In genomic region chr7:79314517-79314916, GRCm38 (mm10) we compare ENCODE assay signal across 9 mouse cellular contexts. TPM values are rescaled to one million over a fixed set of nuclear protein-coding genes. Genes with fewer than 3 reads are reported as not detected.
DNase-seq lines count a peak whose midpoint lies in the region; ATAC-seq and TF ChIP-seq lines count a peak whose summit lies in the region.
"Had no signal": no experiment of that assay in that cellular context is flagged by ENCODE, and none has a peak within 500 bp of the region (broad histone marks: within the 10 kb centered on the region; RNA-seq: fewer than 3 reads in every experiment).

No protein-coding gene starts in this region.

- peaks cover 27% of the 10 kb centered on the region for H3K4me1 ChIP-seq in intestine, postnatal 0 days (replicated peaks; ENCODE audit: control insufficient read depth, insufficient read depth, low read length)
- H3K4me1 ChIP-seq in intestine, embryonic 15.5 days (replicated peaks): peaks cover 54% of the 10 kb centered on the region
- peaks cover 80% of the 10 kb centered on the region for H3K4me1 ChIP-seq in hindbrain, embryonic 15.5 days (replicated peaks)

- TF ChIP-seq CTCF in intestine, postnatal 0 days (IDR thresholded peaks at IDR 0.05; ENCODE audit: low read depth): no peak

- H3K4me3 ChIP-seq in intestine, postnatal 0 days (ENCODE audit: low read depth, low read length): no peak overlapping the region
- H3K4me3 ChIP-seq in intestine, embryonic 15.5 days (replicated peaks): no peak overlapping the region
- no peak overlapping the region for H3K4me3 ChIP-seq in hindbrain, embryonic 15.5 days

- DNase-seq in c-Kit-positive CD71-negative TER-119-negative erythroid progenitor cells, embryonic 14.5 days (ENCODE audit: low read depth): peak; percentile 42
- peak; percentile 35 to 50 for DNase-seq in monocyte, adult 2 months (ENCODE audit: low read depth in 1 of 2, low spot score in 2 of 2)
- DNase-seq in adipocyte (ENCODE audit: low spot score): no peak
- no peak for DNase-seq in c-Kit-positive CD71-positive TER-119-positive erythroid progenitor cells, embryonic 14.5 days (ENCODE audit: low spot score)
- no peak for DNase-seq in layer of hippocampus, adult 18-20 months (ENCODE audit: low spot score in 2 of 2)
- DNase-seq: heart, postnatal 10 days had no signal

- H3K9ac ChIP-seq in intestine, postnatal 0 days (ENCODE audit: low read depth, low read length): no peak overlapping the region
- no peak overlapping the region for H3K9ac ChIP-seq in intestine, embryonic 15.5 days
- H3K9ac ChIP-seq in hindbrain, embryonic 15.5 days: no peak overlapping the region

- H3K9me3 ChIP-seq in intestine, postnatal 0 days (ENCODE audit: control insufficient read depth): no peaks in the 10 kb centered on the region
- no peaks in the 10 kb centered on the region for H3K9me3 ChIP-seq in intestine, embryonic 15.5 days
- H3K9me3 ChIP-seq in hindbrain, embryonic 15.5 days: no peaks in the 10 kb centered on the region

- peaks cover 13% of the 10 kb centered on the region; the same call in 1 of the 2 replicates for H3K36me3 ChIP-seq in intestine, postnatal 0 days (ENCODE audit: control insufficient read depth, insufficient read depth)
- H3K36me3 ChIP-seq in intestine, embryonic 15.5 days: no peaks in the 10 kb centered on the region
- H3K36me3 ChIP-seq in hindbrain, embryonic 15.5 days: no peaks in the 10 kb centered on the region

- H3K4me2 ChIP-seq in intestine, postnatal 0 days (replicated peaks; ENCODE audit: low read depth): no peak overlapping the region
- no peak overlapping the region for H3K4me2 ChIP-seq in intestine, embryonic 15.5 days (replicated peaks)
- H3K4me2 ChIP-seq in hindbrain, embryonic 15.5 days: no peak overlapping the region

- no peak for ATAC-seq in intestine, postnatal 0 days
- ATAC-seq in intestine, embryonic 15.5 days: no peak
- ATAC-seq in hindbrain, embryonic 15.5 days (ENCODE audit: low FRiP score, low read depth): no peak

- 82% methylated on average over 5 of the region's 5 CpGs for WGBS in intestine, postnatal 0 days
- WGBS in intestine, embryonic 15.5 days: 66% methylated on average over 5 of the region's 5 CpGs
- WGBS in hindbrain, embryonic 15.5 days: 54% methylated on average over 5 of the region's 5 CpGs

- H3K27me3 ChIP-seq in intestine, postnatal 0 days (replicated peaks; ENCODE audit: control insufficient read depth, insufficient read depth, low read length): no peaks in the 10 kb centered on the region
- no peaks in the 10 kb centered on the region for H3K27me3 ChIP-seq in intestine, embryonic 15.5 days (replicated peaks)
- no peaks in the 10 kb centered on the region for H3K27me3 ChIP-seq in hindbrain, embryonic 15.5 days

- peak overlapping the region; percentile 70; the same call in 1 of the 2 replicates for H3K27ac ChIP-seq in intestine, postnatal 0 days (ENCODE audit: low read depth, low read length)
- no peak overlapping the region for H3K27ac ChIP-seq in intestine, embryonic 15.5 days
- H3K27ac ChIP-seq in hindbrain, embryonic 15.5 days (replicated peaks): peak overlapping the region; percentile 65; the same call in 1 of the 2 replicates

RNA-seq across cellular contexts. Expression of gene Abhd2, which starts 41.5 kb away (rescaled TPM):
- 34.8 and 36.2 TPM in 2 replicates for polyA plus RNA-seq in intestine, postnatal 0 days (2015; fragmentation: Nextera tagmentation; extraction: Ambion mirVana)
- 14.3 and 16.3 TPM in 2 replicates for polyA plus RNA-seq in intestine, embryonic 15.5 days (2015; fragmentation: Nextera tagmentation; extraction: Ambion mirVana)
- 18.9 and 19.8 TPM in 2 replicates for polyA plus RNA-seq in hindbrain, embryonic 15.5 days (2015; fragmentation: Nextera tagmentation; extraction: Ambion mirVana)
- total RNA-seq in layer of hippocampus, adult 18-20 months (2021): 10 to 100 TPM; 62.0 to 65.6 TPM

Comparison
In these comparisons a context has a peak if more than half of its experiments do, and no peak if none do; other contexts are left out.
1. DNase-seq: peak in c-Kit-positive CD71-negative TER-119-negative erythroid progenitor cells, embryonic 14.5 days (single experiment) and monocyte, adult 2 months (2 of 2); none in adipocyte (single experiment), c-Kit-positive CD71-positive TER-119-positive erythroid progenitor cells, embryonic 14.5 days (single experiment) and layer of hippocampus, adult 18-20 months (0 of 2).